Mouse (Mus musculus) embryonic fibroblast, embryonic 13.5 days (primary cell): ENCODE measurements around the gene Iqcc. TPM values are rescaled to one million over a fixed set of nuclear protein-coding genes. Genes with fewer than 3 reads are reported as not detected.

ENCODE experiments used
- H3K27ac ChIP-seq: 2 replicates; pipeline ENCODE4 v1.5.1; 2012; ENCODE audit warnings: low read length, control low read depth, inconsistent platforms; ENCODE audit not compliant: insufficient read depth
- H3K4me1 ChIP-seq: 2 replicates; pipeline ENCODE4 v1.6.1; 2011; ENCODE audit warnings: low read length; ENCODE audit not compliant: control insufficient read depth, insufficient read depth
- H3K4me3 ChIP-seq: 2 replicates; pipeline ENCODE4 v1.5.1; 2011; ENCODE audit warnings: mild to moderate bottlenecking, control low read depth, low read length; ENCODE audit not compliant: insufficient read depth
- CTCF ChIP-seq: IDR thresholded peaks from 2 replicates; pipeline ENCODE4 v1.5.1; 2011; ENCODE audit warnings: mild to moderate bottlenecking, control low read depth, low read length, moderate library complexity, borderline replicate concordance; ENCODE audit not compliant: insufficient read depth
- POLR2A ChIP-seq: IDR thresholded peaks from 2 replicates; pipeline ENCODE4 v1.6.1; 2011; ENCODE audit warnings: low read depth, mild to moderate bottlenecking, control low read depth, low read length, moderate library complexity
- polyA plus RNA-seq: library from polyadenylated mRNA; stranded (reverse); fragments of >200 nt; gene quantifications from 2 replicates; pipeline ENCODE4 v1.2.4, GENCODE M21; 2011; ENCODE audit warnings: low read depth; ENCODE audit not compliant: missing spikeins, insufficient read length

The Iqcc gene
- polyA plus RNA-seq, 1 experiment = 19.5 TPM

DNA sequence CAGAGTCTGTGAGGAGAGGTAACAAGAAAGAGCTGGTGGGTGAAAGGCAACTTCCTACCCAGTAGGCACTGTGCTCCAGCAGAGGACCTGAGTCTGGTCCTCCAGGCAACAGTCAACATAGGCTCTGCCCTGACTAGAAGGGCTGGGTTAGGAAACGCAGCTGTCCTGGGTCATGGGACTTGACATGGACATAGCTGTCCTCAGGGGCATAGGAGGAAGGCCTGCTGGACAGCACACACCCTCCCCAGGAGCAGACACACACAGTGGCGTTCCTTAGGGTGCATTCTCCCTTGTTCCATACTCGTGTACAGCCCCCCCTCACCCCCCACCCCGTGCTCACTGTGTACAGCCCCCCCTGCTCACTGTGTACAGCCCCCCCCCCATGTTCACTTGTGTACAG lies 8.4 kb downstream of the Iqcc start:
- H3K27ac ChIP-seq = no peak overlapping the region
- H3K4me1 ChIP-seq = no peaks in the 10 kb centered on the region
- TF ChIP-seq POLR2A (no peak), CTCF (no peak)
- no peak overlapping the region for H3K4me3 ChIP-seq

DNA sequence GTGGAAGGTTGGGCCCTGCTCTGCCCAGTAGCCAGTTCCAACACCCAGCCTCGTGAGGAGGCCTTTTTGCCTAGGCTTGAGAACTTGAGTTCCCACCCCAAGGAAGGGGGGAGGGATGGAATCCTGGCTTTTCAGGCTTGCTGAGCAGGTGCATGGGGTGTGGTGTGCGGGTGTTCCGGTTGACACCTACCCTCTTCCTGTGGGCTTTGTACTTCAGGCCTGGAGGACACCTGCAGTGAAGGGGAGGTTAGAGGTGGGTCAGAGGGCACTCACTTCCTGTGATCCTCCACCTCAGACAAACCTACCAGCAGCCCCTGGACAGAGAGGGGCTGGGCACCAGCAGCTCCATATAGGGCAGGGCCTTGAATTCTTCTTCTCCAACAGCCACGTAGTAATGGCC lies 8.9 kb downstream of the Iqcc start:
- no peak overlapping the region for H3K27ac ChIP-seq
- H3K4me1 ChIP-seq = no peaks in the 10 kb centered on the region
- TF ChIP-seq POLR2A = no peak
- no peak overlapping the region for H3K4me3 ChIP-seq

DNA sequence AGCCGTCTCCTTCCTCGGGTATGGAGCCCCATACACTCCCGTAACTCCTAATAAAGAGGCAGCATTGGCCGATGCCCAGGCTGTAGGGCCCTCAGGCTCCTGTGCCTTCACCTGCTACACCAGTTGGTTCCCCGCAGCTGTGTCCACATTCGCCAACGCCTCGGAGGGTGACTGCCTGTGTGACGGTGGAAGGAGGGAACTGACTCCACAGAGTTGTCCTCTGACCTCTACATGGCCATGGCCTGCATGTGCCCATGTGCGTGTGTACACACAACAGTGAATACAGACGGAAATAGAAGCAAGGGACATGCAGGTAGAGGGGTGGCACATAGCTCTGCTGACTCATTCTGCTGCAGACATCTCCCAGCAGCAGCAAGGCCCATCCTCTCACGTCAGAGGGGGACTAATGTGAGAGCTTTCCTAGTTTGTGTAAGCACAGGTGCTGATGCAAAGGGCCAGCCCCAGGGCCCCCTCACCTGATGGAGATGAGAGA lies 9.7 kb downstream of the Iqcc start:
- no peak for TF ChIP-seq CTCF
- no peak for TF ChIP-seq POLR2A
- no peak overlapping the region for H3K27ac ChIP-seq
- H3K4me3 ChIP-seq = no peak overlapping the region

DNA sequence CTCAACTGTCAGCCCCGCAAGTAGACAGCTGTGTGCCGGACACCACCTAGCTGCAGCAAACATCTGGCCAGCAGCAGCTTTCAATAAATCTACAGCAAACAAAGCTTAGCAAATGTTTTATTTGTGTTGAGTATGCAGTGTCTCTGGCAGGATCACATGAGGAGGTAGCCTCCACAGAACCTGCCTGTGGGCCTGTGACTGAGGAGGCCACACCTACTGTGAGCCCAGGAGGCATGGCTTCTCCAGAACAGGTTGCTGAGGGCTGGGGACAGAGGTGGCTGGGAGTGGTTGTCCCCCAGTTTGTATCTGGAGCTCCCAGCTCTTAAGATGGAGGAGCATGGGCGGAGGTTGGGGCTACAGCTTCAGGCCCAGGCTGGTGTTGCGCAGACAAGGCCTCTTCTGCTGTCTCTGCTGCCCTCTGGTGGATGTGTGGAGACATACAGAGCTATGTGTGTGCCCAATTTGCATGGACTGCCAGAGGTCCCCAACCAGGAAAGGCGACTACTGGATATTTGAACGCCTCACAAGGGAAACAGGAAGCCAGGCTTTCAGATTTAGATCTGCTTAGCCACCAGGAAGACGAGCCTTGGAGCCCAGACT lies 10.4 kb downstream of the Iqcc start:
- H3K4me3 ChIP-seq = no peak overlapping the region
- H3K4me1 ChIP-seq = no peaks in the 10 kb centered on the region
- H3K27ac ChIP-seq = no peak overlapping the region
- peak; percentile 98 for TF ChIP-seq CTCF
- TF ChIP-seq POLR2A = no peak

More for the DNA sequence above, 9.7 kb downstream of the Iqcc start:
- H3K4me1 ChIP-seq = no peaks in the 10 kb centered on the region

DNA sequence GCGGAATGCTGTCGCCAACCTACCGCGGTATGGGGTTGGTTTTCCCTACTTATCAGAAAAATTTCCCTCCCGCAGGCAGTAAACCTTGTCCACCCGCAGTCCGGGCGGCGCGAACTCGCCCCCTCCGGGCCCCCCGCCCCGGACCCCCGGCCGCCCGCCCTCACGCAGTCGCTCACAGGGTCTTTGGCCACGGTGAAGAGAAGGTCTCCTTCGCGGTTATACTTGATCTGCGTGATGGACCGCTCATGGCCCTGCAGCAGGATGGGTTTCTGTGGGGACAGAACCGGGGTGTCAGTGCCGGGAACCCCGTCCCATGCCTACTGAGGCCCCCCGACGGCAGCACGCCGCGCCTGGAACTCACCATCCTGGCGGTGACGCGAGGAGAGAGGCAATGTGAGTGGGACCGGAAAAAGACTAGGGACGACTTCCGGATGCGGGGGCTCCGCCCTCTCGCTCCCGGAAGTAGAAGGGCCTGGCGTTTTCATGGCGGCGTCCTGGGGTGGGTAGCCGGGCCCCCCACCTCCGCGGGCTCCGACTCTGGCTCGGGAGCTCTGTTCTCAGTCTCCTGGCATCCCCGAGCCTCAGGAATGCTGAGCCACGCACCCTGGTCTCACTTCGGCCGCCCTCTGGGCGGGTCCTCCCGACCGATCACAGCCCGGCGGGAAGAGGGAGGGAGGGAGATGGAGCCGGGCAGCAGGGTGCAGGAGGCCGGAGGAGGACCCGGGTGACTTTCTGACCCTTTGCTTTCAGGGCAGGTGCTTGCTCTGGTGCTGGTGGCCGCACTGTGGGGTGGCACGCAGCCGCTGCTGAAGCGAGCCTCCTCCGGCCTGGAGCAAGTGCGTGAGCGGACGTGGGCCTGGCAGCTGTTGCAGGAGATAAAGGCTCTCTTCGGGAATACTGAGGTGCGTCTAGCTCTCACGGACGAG lies 18.4 kb downstream of the Iqcc start, which contains the start of the genes Eif3i and Tmem234:
Gene Eif3i (minus strand): TSS at position 416 of the 926 bp plus-strand sequence.
Gene Tmem234 (plus strand): TSS at position 436 of the 926 bp plus-strand sequence.
- TF ChIP-seq POLR2A (peak; percentile 95), CTCF (no peak)
- Histone ChIP-seq H3K4me3 (peak within 1 kb of the TSS; percentile 96), H3K27ac (no peak within 1 kb of the TSS), H3K4me1 (peaks cover 10% of the 10 kb centered on the region)

DNA sequence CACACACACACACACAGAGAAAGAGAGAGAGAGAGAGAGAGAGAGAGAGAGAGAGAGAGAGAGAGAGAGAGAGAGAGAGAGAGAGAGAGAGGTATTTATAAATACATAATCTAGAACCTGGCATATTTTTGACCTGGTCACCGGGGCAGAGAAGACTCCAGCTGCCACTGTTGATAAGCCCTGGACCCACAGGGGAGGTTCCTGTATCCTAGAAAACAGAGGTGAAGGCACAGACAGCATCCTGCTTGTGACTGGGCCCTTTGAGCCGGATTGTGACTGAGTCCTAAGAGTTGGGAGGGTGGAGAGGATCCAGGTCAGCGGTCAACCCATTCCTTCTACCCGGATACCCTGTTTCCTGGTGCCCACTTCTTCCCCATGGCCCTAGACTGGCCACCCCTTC lies 30.0 kb downstream of the Iqcc start:
- no peak overlapping the region for H3K27ac ChIP-seq
- no peak for TF ChIP-seq POLR2A
- TF ChIP-seq CTCF = no peak
- H3K4me1 ChIP-seq = no peaks in the 10 kb centered on the region

DNA sequence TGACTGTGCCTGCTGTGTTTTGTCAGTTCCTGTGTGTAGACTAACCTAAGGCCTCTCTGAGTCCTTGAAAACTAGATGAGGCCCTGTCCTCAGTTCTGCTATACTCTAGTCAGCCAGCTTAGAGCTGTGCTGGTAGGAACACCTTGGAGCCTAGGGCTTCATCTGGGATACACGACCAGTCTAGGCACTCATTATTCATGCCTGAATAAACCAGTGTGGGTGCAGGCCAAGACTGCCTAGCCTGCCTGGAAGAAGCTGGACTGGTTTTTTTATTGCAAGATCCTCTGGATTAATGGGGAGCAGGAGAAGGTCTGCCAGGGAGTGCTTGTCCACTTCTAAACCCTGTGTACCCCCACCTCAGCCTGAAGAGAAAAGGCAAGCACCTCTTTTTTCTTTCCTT lies 32.0 kb downstream of the Iqcc start:
- H3K4me1 ChIP-seq = no peaks in the 10 kb centered on the region
- H3K4me3 ChIP-seq = no peak overlapping the region
- H3K27ac ChIP-seq = no peak overlapping the region
- TF ChIP-seq POLR2A (no peak), CTCF (no peak)

More for the DNA sequence above, 30.0 kb downstream of the Iqcc start:
- no peak overlapping the region for H3K4me3 ChIP-seq

DNA sequence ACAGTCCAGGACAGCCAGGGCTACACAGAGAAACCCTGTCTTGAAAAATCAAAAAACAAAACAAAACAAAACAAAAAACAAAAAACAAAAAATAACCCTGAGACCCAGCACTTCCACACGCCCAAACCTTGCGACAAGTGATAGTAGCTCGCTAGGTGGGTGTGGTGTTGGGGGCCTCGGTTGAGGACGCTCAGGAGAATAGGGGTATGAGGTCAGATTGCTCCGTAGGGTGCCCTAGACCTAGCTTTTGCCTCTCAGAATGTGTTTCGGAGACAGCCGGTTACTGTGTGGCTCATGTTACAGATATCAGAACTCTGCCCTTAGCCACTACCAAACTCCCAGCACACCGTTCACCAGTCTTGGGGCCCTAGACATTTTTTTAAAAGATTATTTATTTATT lies 33.1 kb downstream of the Iqcc start:
- Histone ChIP-seq H3K4me1 (no peaks in the 10 kb centered on the region), H3K4me3 (no peak overlapping the region), H3K27ac (no peak overlapping the region)
- TF ChIP-seq CTCF = no peak
- TF ChIP-seq POLR2A = no peak

DNA sequence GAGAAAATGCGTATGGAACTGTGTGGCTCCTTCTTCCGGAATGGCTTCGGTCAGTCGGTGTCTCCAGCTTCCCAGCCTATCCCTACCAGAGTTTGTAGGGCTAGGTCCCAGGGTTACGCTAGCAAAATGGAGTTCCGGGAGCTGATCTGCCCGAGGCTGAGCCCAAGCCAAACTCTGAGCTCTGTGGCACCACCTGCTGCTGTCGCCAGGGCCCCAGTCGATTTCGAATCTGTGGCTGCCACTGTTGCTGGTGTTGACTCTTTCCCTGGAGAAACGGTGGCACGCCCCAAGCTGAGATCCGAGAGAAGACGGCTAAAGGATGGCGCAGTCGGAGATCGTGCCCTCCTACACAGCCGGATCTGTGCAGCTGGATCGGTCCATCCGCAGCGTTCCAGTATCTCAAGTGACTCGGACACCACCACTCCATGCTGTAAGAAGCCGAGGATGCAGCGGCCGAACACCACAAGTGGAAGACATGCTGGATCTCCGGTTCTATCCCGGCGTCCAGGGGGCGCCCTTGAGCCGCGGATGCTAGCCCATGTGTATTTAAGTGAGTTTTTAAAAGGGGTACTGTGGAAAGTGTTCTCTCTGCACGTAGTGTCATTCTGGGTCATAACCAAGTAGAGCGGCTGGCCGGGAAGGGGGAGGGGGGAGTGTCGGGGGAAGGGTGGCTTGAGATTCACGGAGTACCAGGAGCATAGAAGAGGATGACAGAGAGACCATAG lies 33.9 kb downstream of the Iqcc start:
- peak overlapping the region; percentile 30 for H3K4me3 ChIP-seq
- H3K4me1 ChIP-seq = no peaks in the 10 kb centered on the region
- H3K27ac ChIP-seq = peak overlapping the region; percentile 29
- peak; percentile 60 for TF ChIP-seq POLR2A
- TF ChIP-seq CTCF = peak; percentile 53; the same call in 1 of the 2 replicates
